Mouse (Mus musculus): ENCODE measurements at regions not wholly inside any gene's neighbourhood (a gene's known extent, or its start where the extent isn't known, plus 50 kb on each side); places are given as distances from the start of the nearest gene placed in this dataset.

DNA sequence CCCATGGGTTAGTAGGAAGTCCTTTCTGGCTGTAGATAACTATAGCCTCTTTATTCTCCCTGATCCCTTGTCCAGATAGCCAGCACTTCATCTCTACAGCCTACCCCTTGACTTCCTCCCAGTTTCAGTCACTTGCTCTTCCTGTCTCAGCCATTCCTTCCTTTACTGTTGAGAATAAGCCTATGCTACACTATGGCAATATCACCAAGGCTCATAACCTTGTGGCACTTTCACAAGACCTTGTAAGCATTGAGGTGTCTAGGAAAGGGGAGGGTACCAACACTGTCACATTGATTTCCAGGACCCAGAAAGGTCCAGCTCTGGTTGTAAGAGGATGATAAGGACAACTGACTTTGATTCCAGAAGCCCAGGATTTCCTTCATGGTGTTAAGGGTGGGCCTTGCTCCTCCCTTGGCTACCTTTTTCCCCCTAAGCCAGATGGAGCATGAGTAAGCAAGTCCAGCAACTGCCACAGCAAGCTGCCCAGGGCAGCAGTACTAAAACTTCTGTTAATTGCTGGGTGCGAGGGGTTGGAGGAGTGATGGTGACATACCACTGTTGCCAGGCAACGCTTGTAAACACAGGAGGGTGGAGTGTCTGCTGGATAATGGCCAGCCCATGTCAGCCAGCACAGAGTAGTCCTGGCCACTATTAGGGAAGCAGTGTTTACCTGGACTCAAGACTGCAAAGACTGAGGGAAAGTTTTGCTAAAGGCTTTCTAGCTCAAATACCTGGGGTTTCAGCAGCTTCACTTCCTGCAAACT lies 75.7 kb downstream of the Ankrd16 start:
- DNase-seq = no peak

GRCm38 (mm10) chr2:11869983-11870382 lies 92.3 kb downstream of the Ankrd16 start:
- no peak for DNase-seq

DNA sequence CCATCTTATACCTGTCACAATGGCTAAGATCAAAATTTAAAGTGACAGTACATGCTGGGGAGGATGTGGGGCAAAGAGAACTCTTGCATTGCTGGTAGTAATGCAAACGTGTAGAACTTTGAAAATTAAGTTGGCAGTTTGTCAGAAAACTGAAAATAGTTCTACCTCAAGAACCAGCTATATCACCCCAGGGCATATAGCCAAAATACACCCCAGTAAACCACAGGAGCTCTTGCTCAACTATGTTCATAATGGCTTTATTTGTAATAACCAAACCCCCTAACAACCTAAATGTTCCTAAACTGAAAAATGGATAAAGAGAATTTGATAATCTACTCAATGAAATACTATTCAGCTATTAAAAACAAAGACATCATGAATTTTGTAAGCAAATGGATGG lies 102.3 kb downstream of the Ankrd16 start:
- no peak for DNase-seq

- no peak for DNase-seq
Measured at GRCm38 (mm10) chr2:11894792-11895568, 117.3 kb downstream of the Ankrd16 start.

GRCm38 (mm10) chr2:11899698-11900660 lies 122.3 kb downstream of the Ankrd16 start:
- DNase-seq = no peak

- no peak for DNase-seq
Measured at GRCm38 (mm10) chr2:11914782-11915181, 137.1 kb downstream of the Ankrd16 start.

DNA sequence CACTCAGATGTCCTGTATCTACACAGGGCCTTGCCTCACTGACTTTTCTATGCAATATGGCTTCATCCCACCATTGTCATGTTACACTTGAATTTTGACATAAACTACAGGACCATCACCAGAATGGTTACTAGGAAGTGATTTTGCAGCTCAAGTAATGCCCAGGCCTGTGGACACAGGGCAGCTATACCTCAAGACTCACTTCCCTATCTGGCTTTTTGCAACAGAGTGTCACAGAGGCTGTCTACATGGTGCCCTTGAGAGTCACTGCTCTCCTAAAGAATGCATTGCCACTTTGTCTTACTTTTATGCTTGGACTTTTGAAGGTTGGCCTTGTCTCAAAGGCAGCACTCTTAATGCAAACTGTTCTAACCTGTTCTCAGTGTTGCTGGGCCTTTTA lies 139.7 kb downstream of the Ankrd16 start:
- DNase-seq = no peak

DNA sequence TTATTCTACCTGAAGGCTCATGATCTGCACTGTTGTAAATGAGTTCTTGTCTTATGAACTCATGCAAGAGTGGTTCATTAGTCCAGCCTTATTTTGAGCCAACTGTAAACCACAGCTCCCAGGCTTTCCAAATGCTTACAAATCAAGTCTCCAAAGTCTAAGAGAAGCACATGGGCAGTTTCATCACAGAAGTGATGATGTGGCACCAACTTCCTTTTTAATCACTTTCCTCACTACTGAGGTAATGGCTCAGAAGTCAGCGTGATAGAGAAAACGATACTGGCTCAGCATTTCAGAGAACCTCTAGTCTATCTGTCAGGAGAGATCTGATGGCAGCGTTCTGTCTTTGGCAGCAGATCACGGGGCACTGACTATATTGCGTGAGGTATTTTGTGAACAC lies 140.4 kb downstream of the Ankrd16 start:
- no peak for DNase-seq

DNA sequence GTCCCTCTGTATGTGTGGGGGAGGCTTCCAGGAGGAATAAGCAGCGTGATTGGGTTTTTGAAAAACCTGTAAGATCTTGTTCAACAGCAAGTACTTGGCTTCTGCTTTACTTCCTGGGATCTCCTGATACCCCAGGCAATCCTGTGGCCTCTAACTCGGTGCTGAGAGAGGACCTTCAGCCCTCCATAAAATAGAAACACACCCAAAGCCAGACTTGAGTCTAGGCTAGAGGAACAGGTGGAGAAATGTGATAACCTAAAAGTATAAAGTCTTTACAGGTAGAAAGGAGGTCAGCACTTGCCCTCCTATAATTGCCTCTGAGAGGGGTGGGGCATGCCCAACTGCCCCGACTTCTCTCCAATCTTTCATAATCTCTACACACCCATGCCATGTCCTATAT lies 183.1 kb downstream of the Ankrd16 start:
- no peak for DNase-seq

- no peak for DNase-seq
Measured at GRCm38 (mm10) chr2:11965374-11965773, 187.7 kb downstream of the Ankrd16 start.

GRCm38 (mm10) chr2:11967001-11967400 lies 189.3 kb downstream of the Ankrd16 start:
- DNase-seq = no peak

GRCm38 (mm10) chr2:11971972-11972371 lies 194.3 kb downstream of the Ankrd16 start:
- no peak for DNase-seq

DNA sequence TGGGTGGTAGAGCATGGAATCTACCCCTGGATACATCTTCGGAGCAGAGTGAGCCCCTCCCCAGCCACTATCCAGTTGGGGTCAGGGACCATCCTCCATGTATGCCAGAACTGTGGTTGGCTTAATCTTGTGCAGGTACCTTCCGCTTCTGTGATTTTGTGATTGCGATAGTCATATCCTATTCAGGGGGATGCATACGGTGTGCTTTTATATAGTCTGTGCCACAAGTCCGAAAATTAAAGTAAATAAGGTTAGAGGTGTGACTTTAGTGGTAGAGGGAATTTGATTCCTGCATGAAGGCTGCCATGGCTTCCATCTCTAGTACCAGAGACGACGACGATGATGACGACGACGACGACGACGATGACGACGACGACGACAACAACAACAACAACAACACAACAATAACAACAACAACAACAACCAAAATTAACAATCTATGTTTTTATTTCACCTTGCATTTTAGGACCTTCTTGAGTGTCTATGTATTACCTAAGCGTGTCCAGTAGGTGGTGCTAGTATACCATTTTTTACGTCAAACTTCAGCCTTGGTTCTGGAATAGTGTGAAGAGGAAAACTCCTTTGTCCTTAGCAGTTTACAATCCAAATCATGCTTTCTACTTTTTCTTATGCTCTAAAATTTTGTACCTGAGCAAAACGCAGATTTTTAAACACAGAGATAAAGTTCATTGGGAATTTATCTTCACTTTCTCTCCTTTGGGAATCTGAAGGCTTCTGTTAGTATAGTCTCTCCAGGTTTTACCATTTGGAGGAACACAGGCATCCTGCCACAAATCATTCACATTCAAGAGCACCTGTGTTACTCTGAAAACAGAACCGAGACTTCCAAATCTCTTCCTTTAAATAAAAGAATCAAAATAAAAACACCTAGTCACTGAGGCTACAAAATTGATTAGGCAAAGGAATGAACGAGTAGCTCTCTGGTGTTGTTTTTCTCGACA lies 224.5 kb downstream of the Ankrd16 start:
- no peak for DNase-seq

- no peak for DNase-seq
Measured at GRCm38 (mm10) chr2:12004330-12004729, 226.7 kb downstream of the Ankrd16 start.

- DNase-seq = no peak
Measured at GRCm38 (mm10) chr2:12007201-12007600, 229.5 kb downstream of the Ankrd16 start.

DNA sequence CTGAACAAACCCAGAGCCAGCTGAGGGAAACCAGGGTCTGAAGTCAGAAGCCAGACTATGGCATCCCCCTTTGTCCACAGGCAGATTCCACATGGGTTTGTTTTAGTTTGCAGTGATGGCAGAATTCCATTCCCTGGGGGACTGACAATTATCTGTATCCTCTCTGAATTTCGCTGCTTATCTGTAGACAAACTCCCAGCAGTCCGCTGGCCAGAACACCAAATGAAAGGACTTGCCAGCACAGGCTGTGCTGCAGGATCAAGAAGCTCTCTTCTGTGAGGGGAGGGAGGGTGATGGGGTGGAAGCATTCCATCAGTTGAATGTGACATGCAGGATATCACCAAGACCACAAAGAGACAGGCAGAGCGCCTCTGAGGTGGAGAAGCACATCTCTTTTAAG lies 233.8 kb downstream of the Ankrd16 start:
- DNase-seq = no peak

- DNase-seq = no peak
Measured at GRCm38 (mm10) chr2:12019607-12020006, 241.9 kb downstream of the Ankrd16 start.

- no peak for DNase-seq
Measured at GRCm38 (mm10) chr2:12023402-12024111, 245.9 kb downstream of the Ankrd16 start.

GRCm38 (mm10) chr2:12026220-12026619 lies 248.5 kb downstream of the Ankrd16 start:
- DNase-seq = no peak

- DNase-seq = no peak
Measured at GRCm38 (mm10) chr2:12033518-12034322, 256.0 kb downstream of the Ankrd16 start.

- no peak for DNase-seq
Measured at GRCm38 (mm10) chr2:12034323-12034585, 256.6 kb downstream of the Ankrd16 start.

Measured in right cerebral cortex, postnatal 14 days (tissue).